Mouse (Mus musculus) limb, embryonic 10.5 days (tissue): Measurements from ENCODE around the gene Emx2. TPM values are rescaled to one million over a fixed set of nuclear protein-coding genes. Genes with fewer than 3 reads are reported as not detected.

Source experiments
- DNase-seq: peaks from one replicate; pipeline ENCODE4 v3.0.0-alpha.2; 2017; ENCODE audit warnings: low spot score
- H3K27ac ChIP-seq: fragments of 300-500 bp; sonication (generic); 2 replicates; pipeline ENCODE4 v1.5.1; 2016; ENCODE audit warnings: mild to moderate bottlenecking
- H3K27me3 ChIP-seq: fragments of 300-500 bp; sonication (generic); 2 replicates; pipeline ENCODE4 v1.6.1; 2016; ENCODE audit warnings: low read depth, mild to moderate bottlenecking; ENCODE audit not compliant: poor library complexity, severe bottlenecking
- H3K36me3 ChIP-seq: fragments of 300-500 bp; sonication (generic); 2 replicates; pipeline ENCODE4 v1.6.1; 2016; ENCODE audit warnings: mild to moderate bottlenecking, moderate library complexity
- H3K4me1 ChIP-seq: fragments of 300-500 bp; sonication (generic); 2 replicates; pipeline ENCODE4 v1.6.1; 2016
- H3K4me3 ChIP-seq: fragments of 300-500 bp; sonication (generic); 2 replicates; pipeline ENCODE4 v1.5.1; 2016; ENCODE audit warnings: mild to moderate bottlenecking, moderate library complexity
- H3K9me3 ChIP-seq: fragments of 300-500 bp; sonication (generic); replicated peaks from 2 replicates; pipeline ENCODE4 v1.6.1; 2016; ENCODE audit warnings: mild to moderate bottlenecking
- WGBS: fragments of 180-500 bp; shearing (Covaris S2); methylation state at CpG from one replicate; pipeline ENCODE4 v1.1.7; 2016; 5-methylcytosine and 5-hydroxymethylcytosine counted together
- polyA plus RNA-seq: library from polyadenylated mRNA; unstranded; fragments of >200 nt; fragmentation: Nextera tagmentation; extraction: Ambion mirVana; gene quantifications from 2 replicates; pipeline ENCODE4 v1.2.1, GENCODE M21; 2016

Emx2 gene
- polyA plus RNA-seq, 1 experiment from 2014 or later = 12.7 TPM

- peaks cover 51% of the 10 kb centered on the region for H3K4me1 ChIP-seq
- H3K36me3 ChIP-seq = no peaks in the 10 kb centered on the region
- no peaks in the 10 kb centered on the region for H3K9me3 ChIP-seq
- 7% methylated on average over 7 of the region's 7 CpGs for WGBS
- no peak for DNase-seq
- no peak overlapping the region for H3K27ac ChIP-seq
- no peak overlapping the region for H3K4me3 ChIP-seq
- peaks cover 100% of the 10 kb centered on the region for H3K27me3 ChIP-seq
Measured at GRCm38 (mm10) chr19:59455671-59456070, 2.5 kb upstream of the Emx2 start.

- peak overlapping the region; percentile 87 for H3K27ac ChIP-seq
- under 1% methylated on average over 23 of the region's 23 CpGs for WGBS
Measured at GRCm38 (mm10) chr19:59457011-59457945, 894 bp upstream of the Emx2 start.

GRCm38 (mm10) chr19:59458743-59459135, 567 bp downstream of the Emx2 start:
- DNase-seq = no peak
- H3K9me3 ChIP-seq = no peaks in the 10 kb centered on the region
- H3K4me3 ChIP-seq = peak overlapping the region; percentile 60
- H3K36me3 ChIP-seq = no peaks in the 10 kb centered on the region
- peaks cover 44% of the 10 kb centered on the region for H3K4me1 ChIP-seq
- H3K27me3 ChIP-seq = peaks cover 100% of the 10 kb centered on the region
- peak overlapping the region; percentile 87 for H3K27ac ChIP-seq
- WGBS = under 1% methylated on average over 15 of the region's 15 CpGs

More at GRCm38 (mm10) chr19:59457011-59457945, 894 bp upstream of the Emx2 start:
- Histone ChIP-seq H3K4me1 (peaks cover 46% of the 10 kb centered on the region), H3K27me3 (peaks cover 100% of the 10 kb centered on the region), H3K36me3 (no peaks in the 10 kb centered on the region), H3K4me3 (peak overlapping the region; percentile 60), H3K9me3 (no peaks in the 10 kb centered on the region)
- DNase-seq = peak; percentile 81

DNA sequence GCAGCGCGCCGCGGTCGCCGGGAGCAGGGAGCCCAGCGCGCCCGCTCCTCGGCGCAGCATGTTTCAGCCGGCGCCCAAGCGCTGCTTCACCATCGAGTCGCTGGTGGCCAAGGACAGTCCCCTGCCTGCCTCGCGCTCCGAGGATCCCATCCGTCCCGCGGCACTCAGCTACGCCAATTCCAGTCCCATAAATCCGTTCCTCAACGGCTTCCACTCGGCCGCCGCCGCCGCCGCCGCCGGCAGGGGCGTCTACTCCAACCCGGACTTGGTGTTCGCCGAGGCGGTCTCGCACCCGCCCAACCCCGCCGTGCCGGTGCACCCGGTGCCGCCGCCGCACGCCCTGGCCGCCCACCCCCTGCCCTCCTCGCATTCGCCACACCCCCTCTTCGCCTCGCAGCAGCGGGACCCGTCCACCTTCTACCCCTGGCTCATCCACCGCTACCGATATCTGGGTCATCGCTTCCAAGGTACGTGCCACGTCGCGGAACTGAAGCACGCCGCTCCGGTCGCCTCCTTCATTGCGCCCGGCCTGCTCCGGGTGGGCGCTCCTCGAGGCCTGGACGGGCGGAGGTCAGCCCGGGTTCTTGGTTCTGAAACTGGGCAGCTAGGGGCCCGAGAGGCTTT, 1.1 kb downstream of the Emx2 start:
- Histone ChIP-seq H3K27ac (peak overlapping the region; percentile 87), H3K27me3 (peaks cover 100% of the 10 kb centered on the region), H3K4me3 (peak overlapping the region; percentile 60), H3K9me3 (no peaks in the 10 kb centered on the region), H3K4me1 (peaks cover 39% of the 10 kb centered on the region), H3K36me3 (no peaks in the 10 kb centered on the region)
- DNase-seq = peak; percentile 83
- WGBS = under 1% methylated on average over 75 of the region's 75 CpGs

GRCm38 (mm10) chr19:59459811-59460241, 1.7 kb downstream of the Emx2 start:
- peak; percentile 69 for DNase-seq
- no peaks in the 10 kb centered on the region for H3K36me3 ChIP-seq
- H3K27me3 ChIP-seq = peaks cover 100% of the 10 kb centered on the region
- peak overlapping the region; percentile 87 for H3K27ac ChIP-seq
- peak overlapping the region; percentile 60 for H3K4me3 ChIP-seq
- H3K9me3 ChIP-seq = no peaks in the 10 kb centered on the region
- under 1% methylated on average over 19 of the region's 19 CpGs for WGBS
- peaks cover 37% of the 10 kb centered on the region for H3K4me1 ChIP-seq

GRCm38 (mm10) chr19:59460328-59461115, 2.4 kb downstream of the Emx2 start:
- WGBS = 1% methylated on average over 34 of the region's 34 CpGs
- peak; percentile 64 for DNase-seq
- Histone ChIP-seq H3K27ac (peak overlapping the region; percentile 87), H3K4me3 (peak overlapping the region; percentile 60), H3K27me3 (peaks cover 100% of the 10 kb centered on the region), H3K4me1 (peaks cover 37% of the 10 kb centered on the region), H3K36me3 (no peaks in the 10 kb centered on the region), H3K9me3 (no peaks in the 10 kb centered on the region)

- peak overlapping the region; percentile 46 for H3K27ac ChIP-seq
- 1% methylated on average over 36 of the region's 36 CpGs for WGBS
- DNase-seq = peak; percentile 68
- peaks cover 37% of the 10 kb centered on the region for H3K4me1 ChIP-seq
- H3K27me3 ChIP-seq = peaks cover 100% of the 10 kb centered on the region
- no peaks in the 10 kb centered on the region for H3K36me3 ChIP-seq
- H3K9me3 ChIP-seq = no peaks in the 10 kb centered on the region
- H3K4me3 ChIP-seq = peak overlapping the region; percentile 60
Measured at GRCm38 (mm10) chr19:59461481-59462421, 3.6 kb downstream of the Emx2 start.

DNA sequence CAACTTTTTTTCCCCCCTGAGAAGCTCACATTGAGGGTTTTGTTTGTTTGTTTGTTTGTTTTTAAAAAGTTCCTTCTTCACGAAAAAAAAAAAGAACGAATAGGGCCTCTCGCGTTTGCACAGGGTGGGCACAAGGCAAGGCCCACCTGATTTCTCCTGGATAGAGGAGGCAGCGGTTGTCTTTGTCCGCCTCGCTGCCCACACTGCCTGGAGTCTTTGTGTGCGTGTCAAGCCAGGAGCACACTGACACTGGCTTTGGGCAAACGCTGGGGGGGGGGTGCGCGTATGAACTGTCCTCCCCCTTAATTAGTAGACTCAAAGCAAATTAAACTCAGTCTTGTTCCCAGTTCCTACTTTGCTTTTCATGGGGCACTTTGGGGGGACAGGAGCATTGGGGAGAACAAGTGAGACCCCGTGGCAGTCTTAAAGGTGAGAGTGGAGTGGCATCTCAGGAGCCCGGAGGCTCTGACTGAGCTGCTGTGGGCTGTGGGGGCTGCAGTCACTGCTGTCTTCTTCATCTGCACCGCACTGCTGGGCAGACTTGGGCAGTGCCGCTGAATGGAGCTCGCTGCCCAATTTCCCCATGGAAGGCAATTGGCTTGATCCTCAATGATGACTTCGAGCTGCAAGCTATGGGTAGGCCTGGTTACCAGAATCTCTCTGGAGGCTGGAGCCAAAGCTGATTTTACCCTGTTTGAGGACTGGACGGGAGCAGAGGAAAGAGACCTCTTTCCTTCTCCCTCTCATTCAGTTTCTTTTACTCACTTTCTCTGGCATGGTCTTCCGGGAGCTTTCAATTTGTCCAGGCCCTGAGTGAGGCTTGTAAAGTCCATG, 4.5 kb downstream of the Emx2 start:
- peaks cover 40% of the 10 kb centered on the region for H3K4me1 ChIP-seq
- WGBS = 8% methylated on average over 19 of the region's 19 CpGs
- H3K27ac ChIP-seq = peak overlapping the region; percentile 46; the same call in 1 of the 2 replicates
- no peak for DNase-seq
- H3K27me3 ChIP-seq = peaks cover 100% of the 10 kb centered on the region
- no peaks in the 10 kb centered on the region for H3K36me3 ChIP-seq
- no peaks in the 10 kb centered on the region for H3K9me3 ChIP-seq
- H3K4me3 ChIP-seq = peak overlapping the region; percentile 60

GRCm38 (mm10) chr19:59463842-59464443, 5.8 kb downstream of the Emx2 start:
- Histone ChIP-seq H3K9me3 (no peaks in the 10 kb centered on the region), H3K27ac (no peak overlapping the region), H3K27me3 (peaks cover 100% of the 10 kb centered on the region), H3K4me1 (peaks cover 40% of the 10 kb centered on the region), H3K4me3 (peak overlapping the region; percentile 6; the same call in 1 of the 2 replicates), H3K36me3 (no peaks in the 10 kb centered on the region)
- no peak for DNase-seq
- WGBS = 5% methylated on average over 19 of the region's 19 CpGs

- Histone ChIP-seq H3K4me3 (no peak overlapping the region), H3K27ac (no peak overlapping the region), H3K36me3 (no peaks in the 10 kb centered on the region), H3K9me3 (no peaks in the 10 kb centered on the region), H3K27me3 (peaks cover 100% of the 10 kb centered on the region), H3K4me1 (peaks cover 42% of the 10 kb centered on the region)
- 4% methylated on average over 2 of the region's 2 CpGs for WGBS
- DNase-seq = no peak
Measured at GRCm38 (mm10) chr19:59465281-59465680, 7.1 kb downstream of the Emx2 start.
